In genomic region chr13:57766721-57767120, GRCm38 (mm10) we compare ENCODE assay signal across 8 mouse cellular contexts.
A peak's percentile ranks its signal among the peaks of the same experiment; 100 is the strongest.
DNase-seq lines count a peak whose midpoint lies in the region; ATAC-seq and TF ChIP-seq lines count a peak whose summit lies in the region.
"Had no signal": no experiment of that assay in that cellular context is flagged by ENCODE, and none has a peak within 500 bp of the region (broad histone marks: within the 10 kb centered on the region; RNA-seq: fewer than 3 reads in every experiment).

No protein-coding gene starts in this region.

- no peak overlapping the region for H3K27ac ChIP-seq in intestine, postnatal 0 days (ENCODE audit: low read depth, low read length)
- no peak overlapping the region for H3K27ac ChIP-seq in intestine, embryonic 16.5 days (ENCODE audit: low read length)
- H3K27ac ChIP-seq: neural tube, embryonic 15.5 days had no signal

- intact Hi-C loops in left cerebral cortex, postnatal 36 days (cut with DNase I): no loop called here

- 54% methylated on average over 3 of the region's 3 CpGs for WGBS in intestine, postnatal 0 days
- 68% methylated on average over 3 of the region's 3 CpGs for WGBS in intestine, embryonic 16.5 days

- DNase-seq in testis, postnatal 10 days (ENCODE audit: low spot score): peak; percentile 48
- DNase-seq in testis, postnatal 14 days (ENCODE audit: low spot score): no peak
- peak; percentile 12 for DNase-seq in c-Kit-negative CD71-positive TER-119-positive erythroid progenitor cells, embryonic 14.5 days (ENCODE audit: low read depth, low spot score)
- DNase-seq in lung, postnatal 36 days: peak; percentile 38
- no peak for DNase-seq in left cerebral cortex, postnatal 36 days (ENCODE audit: low spot score in 2 of 2)

- no peak overlapping the region for H3K4me2 ChIP-seq in intestine, postnatal 0 days (replicated peaks; ENCODE audit: low read depth)
- no peak overlapping the region for H3K4me2 ChIP-seq in intestine, embryonic 16.5 days (ENCODE audit: low read depth, low read length)
- H3K4me2 ChIP-seq: neural tube, embryonic 15.5 days had no signal

- peak; percentile 62 for TF ChIP-seq CTCF in intestine, postnatal 0 days (IDR thresholded peaks at IDR 0.05; ENCODE audit: low read depth)

- no peak overlapping the region for H3K9ac ChIP-seq in intestine, postnatal 0 days (ENCODE audit: low read depth, low read length)
- no peak overlapping the region for H3K9ac ChIP-seq in intestine, embryonic 16.5 days (ENCODE audit: low read depth, low read length)
- H3K9ac ChIP-seq: neural tube, embryonic 15.5 days had no signal

- H3K27me3 ChIP-seq in intestine, postnatal 0 days (replicated peaks; ENCODE audit: control insufficient read depth, insufficient read depth, low read length): no peaks in the 10 kb centered on the region
- no peaks in the 10 kb centered on the region for H3K27me3 ChIP-seq in intestine, embryonic 16.5 days (replicated peaks; ENCODE audit: control insufficient read depth, insufficient read depth, low read length)
- H3K27me3 ChIP-seq: neural tube, embryonic 15.5 days had no signal

- no peaks in the 10 kb centered on the region for H3K4me1 ChIP-seq in intestine, postnatal 0 days (replicated peaks; ENCODE audit: control insufficient read depth, insufficient read depth, low read length)
- no peaks in the 10 kb centered on the region for H3K4me1 ChIP-seq in intestine, embryonic 16.5 days (ENCODE audit: control insufficient read depth, insufficient read depth, low read length)
- H3K4me1 ChIP-seq: neural tube, embryonic 15.5 days had no signal

- no peak overlapping the region for H3K4me3 ChIP-seq in intestine, postnatal 0 days (ENCODE audit: low read depth, low read length)
- H3K4me3 ChIP-seq in intestine, embryonic 16.5 days (ENCODE audit: low read length): no peak overlapping the region
- H3K4me3 ChIP-seq: neural tube, embryonic 15.5 days had no signal

- H3K36me3 ChIP-seq in intestine, postnatal 0 days (ENCODE audit: control insufficient read depth, insufficient read depth): no peaks in the 10 kb centered on the region
- H3K36me3 ChIP-seq in intestine, embryonic 16.5 days (ENCODE audit: control insufficient read depth, insufficient read depth, low read length): no peaks in the 10 kb centered on the region
- H3K36me3 ChIP-seq: neural tube, embryonic 15.5 days had no signal

- no peaks in the 10 kb centered on the region for H3K9me3 ChIP-seq in intestine, postnatal 0 days (ENCODE audit: control insufficient read depth)
- H3K9me3 ChIP-seq in intestine, embryonic 16.5 days (ENCODE audit: control insufficient read depth, low read length): peaks cover 5% of the 10 kb centered on the region
- H3K9me3 ChIP-seq: neural tube, embryonic 15.5 days had no signal

- ATAC-seq in intestine, postnatal 0 days: no peak
- ATAC-seq in intestine, embryonic 16.5 days: no peak

Comparison
In these comparisons a context has a peak if more than half of its experiments do, and no peak if none do; other contexts are left out.
1. DNase-seq: peak in testis, postnatal 10 days (single experiment), c-Kit-negative CD71-positive TER-119-positive erythroid progenitor cells, embryonic 14.5 days (single experiment) and lung, postnatal 36 days (single experiment); none in testis, postnatal 14 days (single experiment) and left cerebral cortex, postnatal 36 days (0 of 2).